Mouse (Mus musculus): ENCODE results near the gene Dppa2.

Gene Dppa2

GRCm38 (mm10) chr16:48344193-48344592 lies 40.5 kb downstream of the Dppa2 start:
- DNase-seq (ENCODE audit: low spot score), result no peak

- DNase-seq (ENCODE audit: low spot score), result no peak
Measured at GRCm38 (mm10) chr16:48347246-48347645, 43.5 kb downstream of the Dppa2 start.

- no peak for DNase-seq (ENCODE audit: low spot score)
Measured at GRCm38 (mm10) chr16:48355716-48356115, 52.0 kb downstream of the Dppa2 start.

- DNase-seq (ENCODE audit: low spot score), result no peak
Measured at GRCm38 (mm10) chr16:48356417-48356816, 52.7 kb downstream of the Dppa2 start.

- no peak for DNase-seq (ENCODE audit: low spot score)
Measured at GRCm38 (mm10) chr16:48360887-48361286, 57.2 kb downstream of the Dppa2 start.

GRCm38 (mm10) chr16:48366801-48367200 lies 63.1 kb downstream of the Dppa2 start:
- no peak for DNase-seq (ENCODE audit: low spot score)

DNA sequence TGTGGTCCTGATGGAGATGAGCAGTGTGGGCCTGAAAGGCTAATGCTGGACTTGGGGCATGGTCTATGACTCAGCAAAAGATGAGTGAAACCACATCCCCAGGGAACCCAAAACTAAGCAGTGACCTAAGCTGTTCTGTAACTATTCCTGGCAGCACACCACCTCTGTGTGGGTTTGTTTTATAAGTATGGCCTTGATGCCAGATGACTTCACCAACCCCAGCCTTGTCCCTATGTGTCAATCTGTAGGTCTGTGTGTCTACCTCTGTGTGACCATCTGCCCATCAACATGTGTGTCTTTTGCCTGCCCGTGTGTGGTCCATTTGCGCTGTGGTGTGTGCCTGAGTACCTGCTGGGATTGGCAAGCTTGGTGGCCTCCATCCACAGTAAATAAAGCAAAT lies 64.4 kb downstream of the Dppa2 start:
- no peak for DNase-seq (ENCODE audit: low spot score)

All from testis, postnatal 10 days (tissue).